Comparison of ENCODE assay signal across 25 mouse cellular contexts in genomic region chr11:16268396-16268795, GRCm38 (mm10). TPM values are rescaled to one million over a fixed set of nuclear protein-coding genes. Genes with fewer than 3 reads are reported as not detected.
DNase-seq lines count a peak whose midpoint lies in the region; ATAC-seq lines count a peak whose summit lies in the region.
"Had no signal": no experiment of that assay in that cellular context is flagged by ENCODE, and none has a peak within 500 bp of the region (broad histone marks: within the 10 kb centered on the region; RNA-seq: fewer than 3 reads in every experiment).

No protein-coding gene starts in this region.

- 85% methylated on average over 1 of the region's 1 CpGs for WGBS in embryonic facial prominence, embryonic 14.5 days
- 95% methylated on average over 1 of the region's 1 CpGs for WGBS in embryonic facial prominence, embryonic 10.5 days

- no peak overlapping the region for H3K27ac ChIP-seq in embryonic facial prominence, embryonic 14.5 days (replicated peaks; ENCODE audit: low read depth, low read length)
- H3K27ac ChIP-seq in embryonic facial prominence, embryonic 10.5 days (replicated peaks): no peak overlapping the region
- H3K27ac ChIP-seq: embryonic facial prominence, embryonic 13.5 days; forebrain, embryonic 13.5 days; forebrain, embryonic 15.5 days had no signal

- H3K4me1 ChIP-seq in embryonic facial prominence, embryonic 14.5 days (ENCODE audit: control insufficient read depth, insufficient read depth, low read length): 0 out of 2 replicates have a peak, but pooled peaks cover 3% of the 10 kb centered on the region
- H3K4me1 ChIP-seq in embryonic facial prominence, embryonic 10.5 days: no peaks in the 10 kb centered on the region
- H3K4me1 ChIP-seq: embryonic facial prominence, embryonic 13.5 days; forebrain, embryonic 13.5 days had no signal

- peak; percentile 33; the same call in 1 of the 2 replicates for ATAC-seq in embryonic facial prominence, embryonic 14.5 days (ENCODE audit: low read depth)
- ATAC-seq: activated CD4-positive, CD25-positive, alpha-beta regulatory T cell, adult 4 months; CD4-positive, CD25-positive, alpha-beta regulatory T cell, adult 4 months; forebrain, embryonic 13.5 days; forebrain, embryonic 15.5 days; forebrain, postnatal 0 days; Patski had no signal

- H3K4me3 ChIP-seq in embryonic facial prominence, embryonic 14.5 days (ENCODE audit: low read depth, low read length): no peak overlapping the region
- H3K4me3 ChIP-seq in embryonic facial prominence, embryonic 10.5 days: no peak overlapping the region
- H3K4me3 ChIP-seq: embryonic facial prominence, embryonic 13.5 days; forebrain, embryonic 13.5 days; forebrain, embryonic 15.5 days had no signal

- intact Hi-C loops in gastrocnemius, postnatal 14 days (cut with DNase I; ENCODE audit: low total_unique reads): no loop called here
- intact Hi-C loops in gastrocnemius, postnatal 36 days (cut with DNase I): no loop called here

- H3K9ac ChIP-seq in embryonic facial prominence, embryonic 14.5 days (ENCODE audit: low read depth, low read length): no peak overlapping the region
- H3K9ac ChIP-seq: embryonic facial prominence, embryonic 13.5 days; forebrain, embryonic 13.5 days; forebrain, embryonic 15.5 days; forebrain, postnatal 0 days had no signal

- no peaks in the 10 kb centered on the region for H3K9me3 ChIP-seq in embryonic facial prominence, embryonic 14.5 days (ENCODE audit: control insufficient read depth, low read length)
- H3K9me3 ChIP-seq in embryonic facial prominence, embryonic 10.5 days: no peaks in the 10 kb centered on the region
- H3K9me3 ChIP-seq: embryonic facial prominence, embryonic 13.5 days; forebrain, embryonic 13.5 days; forebrain, embryonic 15.5 days; G1E had no signal

- no peak for DNase-seq in embryonic facial prominence, embryonic 14.5 days (ENCODE audit: low spot score)
- no peak for DNase-seq in embryonic facial prominence, embryonic 10.5 days (ENCODE audit: low spot score)
- DNase-seq in gastrocnemius, postnatal 14 days: peak; percentile 27
- DNase-seq in gastrocnemius, postnatal 36 days: no peak
- DNase-seq in right cerebral cortex, adult 18-20 months: peak; percentile 13
- no peak for DNase-seq in right cerebral cortex, postnatal 25 days
- DNase-seq in cerebellum, adult 8-10 months: no peak
- DNase-seq: adrenal gland, adult 8-10 months; adrenal gland, postnatal 14 days; adrenal gland, postnatal 36 days; B cell, adult 2 months; cerebellum, adult 11 months; cerebellum, adult 18-20 months; cerebellum, adult 9-10 months; cerebellum, postnatal 10 days; cerebellum, postnatal 25 days; forebrain, postnatal 0 days had no signal

- no peaks in the 10 kb centered on the region for H3K36me3 ChIP-seq in embryonic facial prominence, embryonic 14.5 days (ENCODE audit: control insufficient read depth, insufficient read depth, low read length)
- H3K36me3 ChIP-seq in embryonic facial prominence, embryonic 10.5 days (replicated peaks): no peaks in the 10 kb centered on the region
- H3K36me3 ChIP-seq: embryonic facial prominence, embryonic 13.5 days; G1E had no signal

- H3K4me2 ChIP-seq in embryonic facial prominence, embryonic 14.5 days (ENCODE audit: low read depth, low read length): no peak overlapping the region
- H3K4me2 ChIP-seq: embryonic facial prominence, embryonic 13.5 days; forebrain, embryonic 13.5 days; forebrain, embryonic 15.5 days had no signal

- no peaks in the 10 kb centered on the region for H3K27me3 ChIP-seq in embryonic facial prominence, embryonic 14.5 days (replicated peaks; ENCODE audit: control insufficient read depth, insufficient read depth, low read length)
- H3K27me3 ChIP-seq in embryonic facial prominence, embryonic 10.5 days (replicated peaks; ENCODE audit: low read depth, poor library complexity, severe bottlenecking): no peaks in the 10 kb centered on the region
- H3K27me3 ChIP-seq: CH12.LX; embryonic facial prominence, embryonic 13.5 days; forebrain, embryonic 13.5 days; forebrain, embryonic 15.5 days had no signal

RNA-seq across cellular contexts. Expression of gene Vstm2a, which starts 10.9 kb away (rescaled TPM):
- 8.4 and 8.9 TPM in 2 replicates for polyA plus RNA-seq in embryonic facial prominence, embryonic 14.5 days (2014; fragmentation: Nextera tagmentation; extraction: Ambion mirVana)
- 0.36 and 0.88 TPM in 2 replicates for polyA plus RNA-seq in embryonic facial prominence, embryonic 10.5 days (2016; fragmentation: Nextera tagmentation; extraction: Ambion mirVana)
- total RNA-seq in gastrocnemius, postnatal 14 days (2021): under 1 TPM; 0.69 to 0.70 TPM
- total RNA-seq in gastrocnemius, postnatal 36 days (2021): under 1 TPM in 1 of 2 experiments, not detected in 1; 0.15 TPM
- total RNA-seq: CH12.LX had no signal
- polyA plus RNA-seq: activated CD4-positive, CD25-positive, alpha-beta regulatory T cell, adult 4 months; CD4-positive, CD25-positive, alpha-beta regulatory T cell, adult 4 months; G1E; Patski had no signal

Comparison
In these comparisons a context has a peak if more than half of its experiments do, and no peak if none do; other contexts are left out.
1. DNase-seq: peak in gastrocnemius, postnatal 14 days (single experiment) and right cerebral cortex, adult 18-20 months (single experiment); none in embryonic facial prominence, embryonic 14.5 days (single experiment), embryonic facial prominence, embryonic 10.5 days (single experiment), gastrocnemius, postnatal 36 days (0 of 2), right cerebral cortex, postnatal 25 days (single experiment) and cerebellum, adult 8-10 months (single experiment).